Mouse (Mus musculus): ENCODE data around the gene Krt80.

The Krt80 gene

GRCm38 (mm10) chr15:101374879-101375278 lies 4.9 kb upstream of the Krt80 start:
- DNase-seq (ENCODE audit: low read depth, low spot score), result no peak

DNA sequence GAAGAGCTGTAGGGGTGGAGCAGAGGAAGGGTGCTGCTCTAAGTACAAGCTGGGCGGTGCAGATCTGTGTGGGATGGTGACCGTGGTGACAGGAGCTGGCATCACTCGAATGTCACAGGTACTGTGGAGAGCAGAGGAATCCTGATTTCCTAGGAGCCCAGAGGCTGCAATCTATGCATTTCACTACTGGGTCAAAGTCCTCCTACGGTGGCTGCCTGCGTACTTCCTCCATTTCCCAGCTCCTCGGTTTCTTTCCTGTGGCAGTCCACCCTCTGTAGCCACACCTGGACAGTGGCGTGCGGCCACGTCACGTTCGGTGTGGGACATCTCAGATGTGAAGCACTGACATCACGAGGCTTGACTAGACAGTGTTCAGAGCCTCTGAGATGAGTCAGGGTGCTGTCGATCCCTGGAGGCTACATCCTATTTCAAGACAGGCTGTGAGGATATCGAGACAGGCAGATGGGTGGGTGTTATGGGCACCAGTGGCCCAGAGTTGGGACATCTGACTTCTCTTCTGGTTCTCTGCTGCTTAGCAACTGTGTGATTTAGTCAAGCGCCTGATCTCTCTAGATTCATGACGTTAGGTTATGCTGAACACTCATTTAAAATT lies 3.4 kb upstream of the Krt80 start:
- no peak for DNase-seq (ENCODE audit: low read depth, low spot score)

- DNase-seq (ENCODE audit: low read depth, low spot score), result no peak
Observed at GRCm38 (mm10) chr15:101372131-101372977, 2.4 kb upstream of the Krt80 start.

DNA sequence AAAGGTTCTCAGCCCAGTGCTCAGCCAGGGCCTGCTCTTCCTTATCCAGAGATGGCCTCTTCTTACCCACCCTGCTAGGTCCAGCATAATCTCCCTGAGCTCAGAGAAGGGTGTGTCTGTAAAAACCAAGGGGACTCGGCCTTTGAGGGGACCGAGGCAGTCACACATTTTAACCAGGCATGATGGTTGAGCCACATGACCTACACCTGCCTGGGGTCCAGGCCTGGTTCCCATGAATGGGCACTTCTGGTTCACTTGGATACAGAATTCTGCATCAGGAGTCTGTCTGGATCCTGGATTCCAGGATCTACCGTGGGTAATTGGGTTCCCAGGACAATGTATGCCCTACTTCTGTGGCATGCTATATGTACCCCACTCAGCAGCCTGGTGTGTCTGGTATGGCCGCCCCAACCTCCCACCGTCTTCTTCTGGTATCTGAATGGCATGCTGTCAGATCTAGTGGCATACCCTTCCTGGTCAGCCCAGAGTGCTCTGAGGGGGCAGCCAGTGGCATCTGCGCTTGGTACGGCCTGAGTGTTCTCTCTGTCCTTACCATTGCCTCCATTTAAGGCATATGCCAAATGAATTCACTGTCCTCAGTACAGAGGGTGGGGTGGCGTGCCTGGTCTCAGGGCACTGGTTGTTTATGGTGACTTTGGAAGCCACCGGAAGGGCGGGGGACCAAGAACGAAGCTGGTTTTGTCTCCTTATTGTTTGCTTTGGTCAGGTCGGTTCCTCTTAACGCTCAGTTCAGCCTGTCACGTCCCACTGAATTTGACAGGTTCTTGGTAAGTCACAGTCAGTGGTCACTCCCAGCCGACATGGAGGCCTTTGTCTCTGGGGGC lies 1.4 kb upstream of the Krt80 start:
- DNase-seq (ENCODE audit: low read depth, low spot score), result no peak

GRCm38 (mm10) chr15:101369382-101370100 lies 421 bp downstream of the Krt80 start:
- no peak for DNase-seq (ENCODE audit: low read depth, low spot score)

DNA sequence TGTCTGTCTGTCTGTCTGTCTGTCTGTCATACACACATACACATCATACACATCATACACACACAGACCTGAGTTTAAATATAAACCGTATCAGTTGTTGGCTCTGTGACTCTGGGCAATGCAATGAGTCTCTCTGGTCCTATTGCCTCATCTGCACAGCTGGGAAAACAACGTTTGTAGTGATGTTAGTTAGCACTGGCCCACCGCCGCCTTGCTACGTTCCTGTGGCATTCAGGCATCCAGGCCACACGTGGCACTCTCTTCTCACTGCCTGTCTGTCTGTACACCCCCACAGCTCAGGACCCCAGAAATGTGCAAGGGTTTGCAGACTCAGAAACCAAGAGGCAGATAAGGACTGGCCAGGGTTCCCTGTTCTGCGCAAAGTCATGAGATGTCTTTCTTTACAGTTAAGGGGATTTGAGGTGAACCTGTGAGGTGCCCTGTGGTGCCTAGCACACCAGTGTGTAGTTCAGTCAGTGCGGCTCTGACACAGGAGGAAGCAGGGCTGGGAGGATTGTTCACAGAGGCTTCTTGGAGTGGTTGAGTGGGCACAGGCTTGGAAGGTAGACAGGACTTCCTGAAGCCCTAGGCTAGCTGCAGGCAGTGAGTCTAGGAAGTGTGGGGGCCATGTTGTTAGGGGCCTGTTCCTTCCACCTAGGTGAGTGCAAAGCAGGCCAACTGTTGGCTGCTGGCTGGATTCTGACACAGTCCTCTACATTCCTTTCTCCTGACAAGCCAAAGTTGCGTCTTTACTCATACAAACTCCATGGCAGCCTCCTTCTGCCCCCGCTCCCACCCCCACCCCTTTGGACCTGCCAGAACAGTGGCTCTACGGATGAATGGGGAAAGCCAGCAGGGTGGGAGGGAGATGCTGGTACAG lies 1.2 kb downstream of the Krt80 start:
- no peak for DNase-seq (ENCODE audit: low read depth, low spot score)

DNA sequence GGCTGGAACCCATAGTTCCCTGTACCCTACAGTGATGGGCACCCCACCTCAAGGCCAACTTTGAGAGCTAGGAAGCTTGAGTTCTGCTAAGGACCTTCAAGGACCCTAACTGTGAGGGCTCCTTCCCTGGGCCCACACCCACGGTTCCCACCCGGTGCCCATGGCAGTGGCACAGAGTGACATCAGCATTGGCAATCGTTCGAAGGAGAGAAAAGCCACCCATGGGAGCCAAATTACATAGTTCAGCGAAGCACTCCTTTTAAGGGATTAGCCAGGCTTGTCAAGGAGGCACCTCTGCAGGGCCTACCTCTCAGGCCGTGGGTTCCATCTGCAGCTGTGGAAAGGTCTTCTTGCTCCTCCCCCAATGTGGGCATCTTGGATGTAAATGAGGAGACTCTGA lies 1.9 kb downstream of the Krt80 start:
- no peak for DNase-seq (ENCODE audit: low read depth, low spot score)

- no peak for DNase-seq (ENCODE audit: low read depth, low spot score)
Observed at GRCm38 (mm10) chr15:101367497-101367896, 2.5 kb downstream of the Krt80 start.

DNA sequence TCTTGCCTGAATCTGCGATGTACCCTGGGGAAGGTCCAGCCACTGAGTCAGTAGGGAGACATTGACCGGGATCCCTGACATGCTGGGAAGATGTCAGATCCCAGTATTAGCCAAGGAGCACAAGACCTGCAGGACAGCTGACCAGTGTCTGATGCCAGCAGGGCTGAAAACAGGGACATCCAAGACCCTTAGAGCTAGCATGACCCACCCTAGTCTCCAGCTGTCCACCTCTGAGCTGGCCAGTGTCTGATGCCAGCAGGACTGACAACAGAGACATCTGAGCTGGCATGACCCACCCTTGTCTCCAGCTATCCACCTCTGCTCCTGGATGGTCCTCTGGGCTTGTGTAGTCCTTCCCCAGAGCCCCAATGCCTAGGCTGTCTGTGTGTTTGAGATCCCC lies 3.0 kb downstream of the Krt80 start:
- no peak for DNase-seq (ENCODE audit: low read depth, low spot score)

GRCm38 (mm10) chr15:101366482-101366881 lies 3.5 kb downstream of the Krt80 start:
- no peak for DNase-seq (ENCODE audit: low read depth, low spot score)

- DNase-seq (ENCODE audit: low read depth, low spot score), result no peak
Observed at GRCm38 (mm10) chr15:101365721-101366120, 4.2 kb downstream of the Krt80 start.

DNA sequence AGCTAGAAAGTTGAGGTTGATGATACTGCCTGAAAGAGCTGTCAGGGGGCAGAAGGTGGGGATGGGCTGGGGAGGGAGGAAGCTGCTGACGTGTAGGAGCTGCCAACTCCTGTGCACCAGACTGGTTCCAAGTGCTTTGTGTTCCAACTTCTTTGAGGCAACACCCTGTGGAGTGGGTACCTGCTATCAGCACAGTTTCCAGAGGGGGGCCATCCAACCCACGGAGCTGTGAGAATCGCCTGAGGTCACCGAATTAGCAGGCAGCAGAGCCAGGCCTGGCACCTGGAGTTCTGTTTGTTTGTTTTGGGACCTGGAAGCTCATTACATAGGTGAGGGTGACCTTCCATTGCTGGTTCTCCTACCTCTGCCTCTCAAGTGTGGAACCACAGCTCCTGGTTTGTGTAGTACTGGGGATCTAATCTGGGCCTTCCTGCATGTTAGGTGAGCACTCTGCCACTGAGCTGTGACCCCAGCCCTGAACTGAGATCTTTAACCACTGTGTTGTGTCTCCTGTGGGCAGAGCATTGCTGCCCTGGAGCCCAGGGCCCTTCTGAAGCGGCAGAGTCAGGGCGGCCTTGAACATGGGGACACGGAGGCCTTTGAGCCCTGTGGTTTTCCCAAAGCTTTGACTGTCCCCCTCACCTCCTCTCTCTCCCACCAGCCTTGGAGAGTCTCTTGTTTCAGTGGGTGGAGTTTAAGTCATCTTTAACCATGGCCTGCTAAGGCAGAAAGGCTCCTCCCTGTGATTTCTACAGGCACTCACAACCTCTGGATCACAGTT lies 4.9 kb downstream of the Krt80 start:
- DNase-seq (ENCODE audit: low read depth, low spot score), result no peak

- no peak for DNase-seq (ENCODE audit: low read depth, low spot score)
Observed at GRCm38 (mm10) chr15:101364425-101364824, 5.5 kb downstream of the Krt80 start.

- DNase-seq (ENCODE audit: low read depth, low spot score), result no peak
Observed at GRCm38 (mm10) chr15:101363933-101364332, 6.0 kb downstream of the Krt80 start.

GRCm38 (mm10) chr15:101362393-101363010 lies 7.5 kb downstream of the Krt80 start:
- no peak for DNase-seq (ENCODE audit: low read depth, low spot score)

GRCm38 (mm10) chr15:101355382-101355786 lies 14.6 kb downstream of the Krt80 start:
- no peak for DNase-seq (ENCODE audit: low read depth, low spot score)

GRCm38 (mm10) chr15:101352706-101353465 lies 17.1 kb downstream of the Krt80 start:
- no peak for DNase-seq (ENCODE audit: low read depth, low spot score)

DNA sequence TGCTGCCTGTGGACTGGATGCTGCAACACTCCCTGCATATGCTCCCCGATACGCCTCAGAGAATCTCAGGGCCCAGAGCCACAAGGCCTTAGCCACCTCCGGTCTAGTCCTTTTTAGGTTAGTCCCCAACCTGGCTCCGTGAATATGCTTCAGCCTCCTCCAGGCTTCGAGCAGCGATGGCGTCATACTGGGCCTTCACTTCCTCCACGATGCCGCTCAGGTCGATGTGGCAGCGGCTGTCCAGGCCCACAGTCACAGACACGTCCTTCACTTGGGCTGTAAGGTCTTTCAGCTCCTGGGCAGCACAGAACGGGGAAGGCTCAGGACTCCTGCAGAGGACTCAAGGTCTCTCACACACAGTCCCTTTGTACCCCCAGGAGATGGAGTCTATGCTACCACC lies 17.9 kb downstream of the Krt80 start:
- DNase-seq (ENCODE audit: low read depth, low spot score), result no peak

Data from CD4-positive, CD25-positive, alpha-beta regulatory T cell, adult 2 months (primary cell).